In genomic region chr10:3720296-3720695, GRCm38 (mm10) we compare ENCODE assay signal across 24 mouse cellular contexts. TPM values are rescaled to one million over a fixed set of nuclear protein-coding genes. Genes with fewer than 3 reads are reported as not detected.
DNase-seq lines count a peak whose midpoint lies in the region; ATAC-seq lines count a peak whose summit lies in the region.
"Had no signal": no experiment of that assay in that cellular context is flagged by ENCODE, and none has a peak within 500 bp of the region (broad histone marks: within the 10 kb centered on the region; RNA-seq: fewer than 3 reads in every experiment).

No protein-coding gene starts in this region.

- no peak overlapping the region for H3K4me3 ChIP-seq in heart, embryonic 14.5 days (ENCODE audit: control insufficient read depth in 1 of 2, insufficient read depth in 1 of 2, low read depth in 1 of 2, low read length in 2 of 2)
- H3K4me3 ChIP-seq in heart, embryonic 12.5 days, result no peak overlapping the region
- no peak overlapping the region for H3K4me3 ChIP-seq in limb, embryonic 13.5 days
- H3K4me3 ChIP-seq in limb, embryonic 10.5 days, result no peak overlapping the region
- no peak overlapping the region for H3K4me3 ChIP-seq in midbrain, embryonic 11.5 days (ENCODE audit: low read depth, low read length)
- no peak overlapping the region for H3K4me3 ChIP-seq in midbrain, embryonic 16.5 days (ENCODE audit: low read depth, low read length)
- H3K4me3 ChIP-seq: embryonic facial prominence, embryonic 10.5 days; embryonic facial prominence, embryonic 12.5 days; forebrain, embryonic 13.5 days; forebrain, embryonic 15.5 days had no signal

- WGBS in heart, embryonic 14.5 days, result 56% methylated on average over 2 of the region's 2 CpGs
- 54% methylated on average over 2 of the region's 2 CpGs for WGBS in heart, embryonic 12.5 days
- WGBS in limb, embryonic 13.5 days, result 83% methylated on average over 2 of the region's 2 CpGs
- whole genome bisulfite sequencing in limb, embryonic 10.5 days, result 84% methylated on average over 2 of the region's 2 CpGs
- WGBS in midbrain, embryonic 11.5 days, result 79% methylated on average over 2 of the region's 2 CpGs
- WGBS in midbrain, embryonic 16.5 days, result 78% methylated on average over 2 of the region's 2 CpGs

- no peaks in the 10 kb centered on the region for H3K36me3 ChIP-seq in heart, embryonic 14.5 days (ENCODE audit: control insufficient read depth, insufficient read depth, low read length)
- H3K36me3 ChIP-seq in heart, embryonic 12.5 days, result no peaks in the 10 kb centered on the region
- no peaks in the 10 kb centered on the region for H3K36me3 ChIP-seq in limb, embryonic 13.5 days
- no peaks in the 10 kb centered on the region for H3K36me3 ChIP-seq in limb, embryonic 10.5 days
- no peaks in the 10 kb centered on the region for H3K36me3 ChIP-seq in midbrain, embryonic 11.5 days (ENCODE audit: control insufficient read depth, insufficient read depth, low read length)
- no peaks in the 10 kb centered on the region for H3K36me3 ChIP-seq in midbrain, embryonic 16.5 days (ENCODE audit: control insufficient read depth, insufficient read depth, low read length)
- H3K36me3 ChIP-seq: embryonic facial prominence, embryonic 10.5 days; embryonic facial prominence, embryonic 12.5 days; forebrain, embryonic 15.5 days; G1E had no signal

- no peak for DNase-seq in limb, embryonic 10.5 days (ENCODE audit: low spot score)
- DNase-seq in midbrain, embryonic 11.5 days (ENCODE audit: low spot score, missing footprints), result peak; percentile 60
- DNase-seq: adrenal gland, adult 8-10 months; adrenal gland, postnatal 14 days; adrenal gland, postnatal 36 days; B cell, adult 2 months; cerebellum, adult 11-12 months; cerebellum, adult 2 months; cerebellum, adult 9-10 months; cerebellum, postnatal 10 days; cerebellum, postnatal 25 days had no signal

- H3K27me3 ChIP-seq in heart, embryonic 14.5 days (ENCODE audit: control insufficient read depth, insufficient read depth, low read length), result no peaks in the 10 kb centered on the region
- H3K27me3 ChIP-seq in heart, embryonic 12.5 days (replicated peaks), result no peaks in the 10 kb centered on the region; the same call in 1 of the 2 replicates
- no peaks in the 10 kb centered on the region for H3K27me3 ChIP-seq in limb, embryonic 13.5 days
- H3K27me3 ChIP-seq in limb, embryonic 10.5 days (ENCODE audit: low read depth, poor library complexity, severe bottlenecking), result no peaks in the 10 kb centered on the region
- no peaks in the 10 kb centered on the region for H3K27me3 ChIP-seq in midbrain, embryonic 11.5 days (ENCODE audit: control insufficient read depth, insufficient read depth, low read length)
- H3K27me3 ChIP-seq in midbrain, embryonic 16.5 days (ENCODE audit: control insufficient read depth, insufficient read depth, low read depth, low read length), result no peaks in the 10 kb centered on the region
- H3K27me3 ChIP-seq: CH12.LX; embryonic facial prominence, embryonic 12.5 days; forebrain, embryonic 13.5 days; forebrain, embryonic 15.5 days had no signal

- H3K4me2 ChIP-seq in heart, embryonic 14.5 days (ENCODE audit: low read length), result no peak overlapping the region
- H3K4me2 ChIP-seq in heart, embryonic 12.5 days, result no peak overlapping the region
- no peak overlapping the region for H3K4me2 ChIP-seq in limb, embryonic 13.5 days (replicated peaks)
- H3K4me2 ChIP-seq in midbrain, embryonic 11.5 days, result no peak overlapping the region
- H3K4me2 ChIP-seq in midbrain, embryonic 16.5 days (ENCODE audit: low read length), result no peak overlapping the region
- H3K4me2 ChIP-seq: embryonic facial prominence, embryonic 12.5 days; forebrain, embryonic 13.5 days; forebrain, embryonic 15.5 days had no signal

- H3K4me1 ChIP-seq in heart, embryonic 14.5 days (ENCODE audit: control insufficient read depth in 2 of 2, insufficient read depth in 2 of 2, low read length in 2 of 2), result peaks cover 13 to 21% of the 10 kb centered on the region in 2 experiments
- peaks cover 26% of the 10 kb centered on the region for H3K4me1 ChIP-seq in heart, embryonic 12.5 days (replicated peaks)
- H3K4me1 ChIP-seq in limb, embryonic 13.5 days, result peaks cover 7% of the 10 kb centered on the region; the same call in 1 of the 2 replicates
- H3K4me1 ChIP-seq in limb, embryonic 10.5 days, result peaks cover 4% of the 10 kb centered on the region
- H3K4me1 ChIP-seq in midbrain, embryonic 11.5 days (ENCODE audit: control insufficient read depth, insufficient read depth, low read length), result peaks cover 8% of the 10 kb centered on the region
- peaks cover 5% of the 10 kb centered on the region; the same call in 1 of the 2 replicates for H3K4me1 ChIP-seq in midbrain, embryonic 16.5 days (ENCODE audit: control insufficient read depth, insufficient read depth, low read length)
- H3K4me1 ChIP-seq: embryonic facial prominence, embryonic 12.5 days had no signal

- no peak overlapping the region for H3K27ac ChIP-seq in heart, embryonic 14.5 days (replicated peaks in 1 of 2; ENCODE audit: control insufficient read depth in 1 of 2, insufficient read depth in 1 of 2, low read depth in 2 of 2, low read length in 2 of 2)
- no peak overlapping the region for H3K27ac ChIP-seq in heart, embryonic 12.5 days (ENCODE audit: poor library complexity, severe bottlenecking)
- H3K27ac ChIP-seq in limb, embryonic 13.5 days, result no peak overlapping the region
- H3K27ac ChIP-seq in limb, embryonic 10.5 days, result no peak overlapping the region
- H3K27ac ChIP-seq in midbrain, embryonic 11.5 days (ENCODE audit: low read depth, low read length), result no peak overlapping the region
- no peak overlapping the region for H3K27ac ChIP-seq in midbrain, embryonic 16.5 days (ENCODE audit: low read length)
- H3K27ac ChIP-seq: embryonic facial prominence, embryonic 10.5 days; embryonic facial prominence, embryonic 12.5 days; forebrain, embryonic 13.5 days; forebrain, embryonic 15.5 days had no signal

- peak overlapping the region; percentile 4; the same call in 1 of the 2 replicates for H3K9ac ChIP-seq in heart, embryonic 14.5 days (ENCODE audit: low read length)
- H3K9ac ChIP-seq in heart, embryonic 12.5 days, result no peak overlapping the region
- no peak overlapping the region for H3K9ac ChIP-seq in limb, embryonic 13.5 days
- H3K9ac ChIP-seq in midbrain, embryonic 11.5 days (ENCODE audit: low read length), result no peak overlapping the region
- no peak overlapping the region for H3K9ac ChIP-seq in midbrain, embryonic 16.5 days (ENCODE audit: low read depth, low read length)
- H3K9ac ChIP-seq: embryonic facial prominence, embryonic 12.5 days; forebrain, embryonic 13.5 days; forebrain, embryonic 15.5 days had no signal

- no peaks in the 10 kb centered on the region for H3K9me3 ChIP-seq in heart, embryonic 14.5 days (ENCODE audit: control insufficient read depth, low read length)
- no peaks in the 10 kb centered on the region for H3K9me3 ChIP-seq in heart, embryonic 12.5 days (replicated peaks)
- no peaks in the 10 kb centered on the region; the same call in 1 of the 2 replicates for H3K9me3 ChIP-seq in limb, embryonic 13.5 days
- no peaks in the 10 kb centered on the region for H3K9me3 ChIP-seq in limb, embryonic 10.5 days (replicated peaks)
- no peaks in the 10 kb centered on the region for H3K9me3 ChIP-seq in midbrain, embryonic 11.5 days (ENCODE audit: control insufficient read depth, low read length)
- H3K9me3 ChIP-seq in midbrain, embryonic 16.5 days (replicated peaks; ENCODE audit: control insufficient read depth, low read length, poor library complexity, severe bottlenecking), result no peaks in the 10 kb centered on the region
- H3K9me3 ChIP-seq: embryonic facial prominence, embryonic 10.5 days; embryonic facial prominence, embryonic 12.5 days; forebrain, embryonic 13.5 days; forebrain, embryonic 15.5 days; G1E had no signal

- 0 out of 2 replicates have a peak, but pooled peaks have one; percentile 9 for ATAC-seq in heart, embryonic 14.5 days (ENCODE audit: insufficient number of reproducible peaks, insufficient read depth, low FRiP score, low read depth)
- no peak for ATAC-seq in heart, embryonic 12.5 days (ENCODE audit: insufficient number of reproducible peaks, low FRiP score)
- peak; percentile 54; the same call in 1 of the 2 replicates for ATAC-seq in limb, embryonic 13.5 days (ENCODE audit: low FRiP score, low read depth)
- no peak for ATAC-seq in midbrain, embryonic 11.5 days (ENCODE audit: low FRiP score)
- ATAC-seq in midbrain, embryonic 16.5 days, result no peak
- ATAC-seq: activated CD4-positive, CD25-positive, alpha-beta regulatory T cell, adult 4 months; CD4-positive, CD25-positive, alpha-beta regulatory T cell, adult 4 months; forebrain, embryonic 13.5 days; forebrain, embryonic 15.5 days; Patski had no signal

RNA-seq across cellular contexts. Expression of gene Plekhg1, which starts 19.9 kb away (rescaled TPM):
- 7.6 and 11.7 TPM in 2 replicates for polyA plus RNA-seq in heart, embryonic 14.5 days (2014; fragmentation: Nextera tagmentation; extraction: Ambion mirVana)
- 8.6 and 9.5 TPM in 2 replicates for polyA plus RNA-seq in heart, embryonic 12.5 days (2016; fragmentation: Nextera tagmentation; extraction: Ambion mirVana)
- polyA plus RNA-seq in limb, embryonic 13.5 days (2015; fragmentation: Nextera tagmentation; extraction: Ambion mirVana), result 15.9 and 16.9 TPM in 2 replicates
- 4.7 and 9.8 TPM in 2 replicates for polyA plus RNA-seq in limb, embryonic 10.5 days (2016; fragmentation: Nextera tagmentation; extraction: Ambion mirVana)
- 16.4 and 16.8 TPM in 2 replicates for polyA plus RNA-seq in midbrain, embryonic 11.5 days (2014; fragmentation: Nextera tagmentation; extraction: Ambion mirVana)
- polyA plus RNA-seq in midbrain, embryonic 16.5 days (2015; fragmentation: Nextera tagmentation; extraction: Ambion mirVana), result 7.8 and 8.1 TPM in 2 replicates

Comparison
In these comparisons a context has a peak if more than half of its experiments do, and no peak if none do; other contexts are left out.
1. ATAC-seq: peak in heart, embryonic 14.5 days (single experiment) and limb, embryonic 13.5 days (single experiment); none in heart, embryonic 12.5 days (single experiment), midbrain, embryonic 11.5 days (single experiment) and midbrain, embryonic 16.5 days (single experiment).